In the genomic region with DNA sequence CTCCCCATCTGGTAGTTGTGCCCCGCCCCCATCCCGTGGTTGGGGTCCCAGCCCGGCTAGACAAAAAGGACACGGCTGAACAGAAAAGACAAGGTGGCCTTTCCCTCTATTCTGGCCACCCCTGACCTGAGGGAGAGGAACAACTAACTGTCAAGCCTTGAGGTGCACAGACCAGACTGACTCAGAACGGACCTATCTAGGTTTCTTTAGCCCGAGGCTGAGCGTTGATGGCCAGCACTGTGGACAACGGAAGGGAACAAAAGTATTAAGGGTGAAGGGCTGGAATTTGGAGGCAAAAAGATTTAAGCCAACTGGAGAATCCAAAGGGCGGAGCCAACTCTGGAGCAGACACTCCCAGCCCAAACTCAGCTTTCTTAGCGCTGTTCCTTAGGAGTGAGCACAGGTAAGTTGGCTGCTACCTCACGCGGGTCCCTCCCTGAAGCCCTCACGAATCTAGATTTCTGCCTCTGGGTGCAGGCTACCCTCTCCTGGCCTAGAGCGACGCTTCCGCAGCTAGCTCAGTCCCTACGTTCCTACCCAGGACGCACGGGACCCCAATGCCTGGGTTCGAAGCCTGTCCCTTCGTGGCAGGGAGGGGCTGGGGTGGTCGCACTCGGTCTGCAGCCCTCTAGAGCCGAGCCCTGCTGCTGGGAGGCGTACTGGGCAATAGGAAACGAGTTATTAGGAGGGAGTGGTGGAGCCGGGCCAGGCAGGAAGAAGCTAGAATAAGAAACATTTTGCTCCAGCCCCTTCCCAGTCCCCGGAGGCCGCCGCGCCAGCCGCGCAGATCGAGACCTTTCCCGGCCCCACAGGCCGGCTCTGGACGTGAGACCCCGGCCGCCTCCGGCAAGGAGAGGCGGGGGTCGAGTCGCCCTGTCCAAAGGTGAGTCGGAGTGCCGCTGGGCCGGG, we compare ENCODE assay signal across 8 mouse cellular contexts. TPM values are rescaled to one million over a fixed set of nuclear protein-coding genes. Genes with fewer than 3 reads are reported as not detected.
DNase-seq lines count a peak whose midpoint lies in the region; ATAC-seq and TF ChIP-seq lines count a peak whose summit lies in the region.

Acvrl1 (plus strand) TSS at position 342 of the 909 bp plus-strand sequence.

- peak within 1 kb of the TSS; percentile 88 for H3K4me2 ChIP-seq in intestine, embryonic 16.5 days (ENCODE audit: low read depth, low read length)
- H3K4me2 ChIP-seq in liver, embryonic 14.5 days (ENCODE audit: low read depth): peak within 1 kb of the TSS; percentile 36; the same call in 1 of the 2 replicates
- peak within 1 kb of the TSS; percentile 83 for H3K4me2 ChIP-seq in stomach, embryonic 15.5 days

- CTCF ChIA-PET in Patski (lab: Charles Lee): no interaction called here

- DNase-seq in Patski (ENCODE audit: low read depth, low spot score): no peak
- DNase-seq in heart, adult 11 months: peak; percentile 98
- DNase-seq in liver, embryonic 14.5 days (ENCODE audit: low read depth in 3 of 3, low spot score in 3 of 3): no peak
- DNase-seq in cerebellum, adult 11-12 months: no peak
- DNase-seq in ovary, adult 18-20 months (ENCODE audit: low spot score): no peak

- H3K4me1 ChIP-seq in bone marrow, adult 2 months (ENCODE audit: control insufficient read depth, insufficient read depth, low read length): no peaks in the 10 kb centered on the region; the same call in 1 of the 2 replicates
- peaks cover 35% of the 10 kb centered on the region for H3K4me1 ChIP-seq in intestine, embryonic 16.5 days (ENCODE audit: control insufficient read depth, insufficient read depth, low read length)
- no peaks in the 10 kb centered on the region; a peak in 1 of 4 replicates for H3K4me1 ChIP-seq in liver, embryonic 14.5 days (replicated peaks; ENCODE audit: control insufficient read depth in 2 of 2, insufficient read depth in 2 of 2, low read length in 1 of 2)
- H3K4me1 ChIP-seq in stomach, embryonic 15.5 days: peaks cover 58% of the 10 kb centered on the region

- in situ Hi-C loops in Patski (cut with MboI; ENCODE audit: low pct_unique_long_range_greater_than_20kb): no loop called here

- H3K36me3 ChIP-seq in intestine, embryonic 16.5 days (ENCODE audit: control insufficient read depth, insufficient read depth, low read length): no peaks in the 10 kb centered on the region
- no peaks in the 10 kb centered on the region for H3K36me3 ChIP-seq in liver, embryonic 14.5 days (replicated peaks; ENCODE audit: control insufficient read depth, insufficient read depth, low read depth)
- no peaks in the 10 kb centered on the region for H3K36me3 ChIP-seq in stomach, embryonic 15.5 days

- peak within 1 kb of the TSS; percentile 59 for H3K27ac ChIP-seq in bone marrow, adult 2 months (ENCODE audit: control insufficient read depth, insufficient read depth, low read depth, low read length, poor library complexity)
- peak within 1 kb of the TSS; percentile 76 for H3K27ac ChIP-seq in intestine, embryonic 16.5 days (ENCODE audit: low read length)
- no peak within 1 kb of the TSS for H3K27ac ChIP-seq in liver, embryonic 14.5 days
- H3K27ac ChIP-seq in stomach, embryonic 15.5 days: peak within 1 kb of the TSS; percentile 77

- peak within 1 kb of the TSS; percentile 86 for H3K9ac ChIP-seq in intestine, embryonic 16.5 days (ENCODE audit: low read depth, low read length)
- no peak within 1 kb of the TSS for H3K9ac ChIP-seq in liver, embryonic 14.5 days (replicated peaks)
- H3K9ac ChIP-seq in stomach, embryonic 15.5 days: peak within 1 kb of the TSS; percentile 65; the same call in 1 of the 2 replicates

- no peaks in the 10 kb centered on the region for H3K9me3 ChIP-seq in intestine, embryonic 16.5 days (ENCODE audit: control insufficient read depth, low read length)
- no peaks in the 10 kb centered on the region for H3K9me3 ChIP-seq in liver, embryonic 14.5 days (ENCODE audit: control insufficient read depth, low read length)
- no peaks in the 10 kb centered on the region for H3K9me3 ChIP-seq in stomach, embryonic 15.5 days

- ATAC-seq in Patski: peak; percentile 23
- peak; percentile 50 for ATAC-seq in intestine, embryonic 16.5 days
- ATAC-seq in liver, embryonic 14.5 days (ENCODE audit: insufficient read depth): no peak
- peak; percentile 19; the same call in 1 of the 2 replicates for ATAC-seq in stomach, embryonic 15.5 days (ENCODE audit: insufficient read depth, low FRiP score, low read depth)

- peaks cover 7% of the 10 kb centered on the region for H3K27me3 ChIP-seq in Patski
- no peaks in the 10 kb centered on the region for H3K27me3 ChIP-seq in intestine, embryonic 16.5 days (replicated peaks; ENCODE audit: control insufficient read depth, insufficient read depth, low read length)
- peaks cover 40% of the 10 kb centered on the region for H3K27me3 ChIP-seq in liver, embryonic 14.5 days (ENCODE audit: control insufficient read depth, insufficient read depth, low read length)
- H3K27me3 ChIP-seq in stomach, embryonic 15.5 days (replicated peaks): peaks cover 3% of the 10 kb centered on the region; the same call in 1 of the 2 replicates

- no peak for TF ChIP-seq EP300 in liver, embryonic 14.5 days (IDR thresholded peaks at IDR 0.05; ENCODE audit: low read depth)

- TF ChIP-seq POLR2A in bone marrow, adult 2 months (IDR thresholded peaks at IDR 0.05; ENCODE audit: borderline replicate concordance, control insufficient read depth, low read depth, low read length): no peak

- no peak for TF ChIP-seq CTCF in Patski (IDR thresholded peaks at IDR 0.05)
- no peak for TF ChIP-seq CTCF in bone marrow, adult 2 months (IDR thresholded peaks at IDR 0.05; ENCODE audit: control insufficient read depth, insufficient read depth, low read length)
- no peak for TF ChIP-seq CTCF in liver, embryonic 14.5 days (IDR thresholded peaks at IDR 0.05; ENCODE audit: low read depth)

- POLR2A ChIA-PET in Patski (lab: Charles Lee): no interaction called here

- peak within 1 kb of the TSS; percentile 55 for H3K4me3 ChIP-seq in bone marrow, adult 2 months (replicated peaks; ENCODE audit: control insufficient read depth, low read depth, low read length)
- H3K4me3 ChIP-seq in intestine, embryonic 16.5 days (ENCODE audit: low read length): peak within 1 kb of the TSS; percentile 59
- H3K4me3 ChIP-seq in liver, embryonic 14.5 days (ENCODE audit: insufficient read depth in 1 of 2, low read depth in 2 of 2, low read length in 2 of 2): peak within 1 kb of the TSS in 1 of 2 experiments; percentile 25; a peak in 1 of 4 replicates
- H3K4me3 ChIP-seq in stomach, embryonic 15.5 days (replicated peaks): peak within 1 kb of the TSS; percentile 55

- WGBS in bone marrow, adult 2 months: 9% methylated on average over 46 of the region's 46 CpGs
- WGBS in intestine, embryonic 16.5 days: 6% methylated on average over 46 of the region's 46 CpGs
- 4% methylated on average over 46 of the region's 46 CpGs for WGBS in liver, embryonic 14.5 days (ENCODE audit: insufficient replicate concordance)
- 6% methylated on average over 46 of the region's 46 CpGs for WGBS in stomach, embryonic 15.5 days

RNA-seq across cellular contexts. Expression of gene Acvrl1, which starts in this region (rescaled TPM):
- polyA plus RNA-seq in Patski (2021): not detected
- 7.3 and 21.9 TPM in 2 replicates for polyA plus RNA-seq in bone marrow, adult 2 months (2011; ENCODE audit: insufficient read depth, insufficient read length, low replicate concordance, missing spikeins)
- polyA plus RNA-seq in intestine, embryonic 16.5 days (2015; fragmentation: Nextera tagmentation; extraction: Ambion mirVana): 31.2 and 31.9 TPM in 2 replicates
- 1.1 TPM in 2 replicates for polyA plus RNA-seq in liver, embryonic 14.5 days (2012; rRNA removed)
- 0.71 and 1.3 TPM in 2 replicates for polyA plus RNA-seq in liver, embryonic 14.5 days (2014; fragmentation: Nextera tagmentation; extraction: Ambion mirVana)
- 27.0 and 28.4 TPM in 2 replicates for polyA plus RNA-seq in stomach, embryonic 15.5 days (2015; fragmentation: Nextera tagmentation; extraction: Ambion mirVana)

Comparison
In these comparisons a context has a peak if more than half of its experiments do, and no peak if none do; other contexts are left out.
1. Peak in ATAC-seq in Patski; RNA of the gene not detected or under 1 TPM.
2. H3K4me2 ChIP-seq: peak in every context shown above with its lines; median percentile 88 in intestine, embryonic 16.5 days; 83 in stomach, embryonic 15.5 days; 36 in liver, embryonic 14.5 days.